Mouse (Mus musculus) splenic B cell, adult 2 months (primary cell): ENCODE data around the gene Mxd3.

Experiments used
- DNase-seq: peaks from one replicate; pipeline ENCODE4 v3.0.0-alpha.2; 2011; ENCODE audit warnings: low read depth, low spot score
- H3K27me3 ChIP-seq: 2 replicates; pipeline ENCODE4 v1.6.1; 2012; ENCODE audit warnings: mild to moderate bottlenecking, low read length, moderate library complexity, mixed read lengths; ENCODE audit not compliant: control insufficient read depth, poor library complexity, insufficient read depth, severe bottlenecking
- H3K36me3 ChIP-seq: 2 replicates; pipeline ENCODE4 v1.6.1; 2012; ENCODE audit warnings: mild to moderate bottlenecking, low read length, moderate library complexity, mixed read lengths; ENCODE audit not compliant: control insufficient read depth, poor library complexity, insufficient read depth, severe bottlenecking

Gene Mxd3

GRCm38 (mm10) chr13:55329683-55330566, at the start of gene Mxd3:
Gene Mxd3, minus strand, starts transcription at chr13:55329823.
- Histone ChIP-seq H3K27me3 (no peaks in the 10 kb centered on the region), H3K36me3 (peaks cover 6% of the 10 kb centered on the region; the same call in 1 of the 2 replicates)
- peak; percentile 84 for DNase-seq

- Histone ChIP-seq H3K27me3 (no peaks in the 10 kb centered on the region), H3K36me3 (peaks cover 18% of the 10 kb centered on the region)
- no peak for DNase-seq
Measured at GRCm38 (mm10) chr13:55378907-55379580, 49.4 kb upstream of the Mxd3 start.

DNA sequence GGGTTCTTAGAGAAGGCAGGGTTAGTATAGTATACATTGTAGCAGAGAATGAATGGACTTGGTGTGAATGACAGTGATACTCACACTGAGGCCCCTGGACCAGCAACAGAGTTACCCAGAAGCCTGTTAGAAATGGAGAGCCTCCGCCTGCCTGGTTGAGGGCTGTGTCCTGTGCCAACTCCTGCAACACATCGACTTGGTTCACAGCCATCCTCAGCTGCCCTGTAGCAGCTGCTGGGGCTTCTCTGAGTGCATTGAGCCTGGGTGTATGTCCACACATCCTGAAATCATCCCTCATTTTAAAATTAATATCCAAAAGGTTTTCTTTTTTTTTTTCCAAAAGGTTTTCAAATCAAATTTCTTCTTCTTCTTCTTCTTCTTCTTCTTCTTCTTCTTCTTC, 46.3 kb upstream of the Mxd3 start:
- H3K27me3 ChIP-seq, result no peaks in the 10 kb centered on the region
- H3K36me3 ChIP-seq, result peaks cover 11% of the 10 kb centered on the region
- DNase-seq, result no peak

- H3K27me3 ChIP-seq, result no peaks in the 10 kb centered on the region
- no peak for DNase-seq
- peaks cover 9% of the 10 kb centered on the region for H3K36me3 ChIP-seq
Measured at GRCm38 (mm10) chr13:55374206-55374924, 44.7 kb upstream of the Mxd3 start.

GRCm38 (mm10) chr13:55371740-55372139, 42.1 kb upstream of the Mxd3 start:
- H3K27me3 ChIP-seq, result no peaks in the 10 kb centered on the region
- no peaks in the 10 kb centered on the region for H3K36me3 ChIP-seq
- no peak for DNase-seq

GRCm38 (mm10) chr13:55371007-55371681, 41.5 kb upstream of the Mxd3 start:
- Histone ChIP-seq H3K27me3 (no peaks in the 10 kb centered on the region), H3K36me3 (no peaks in the 10 kb centered on the region)
- DNase-seq, result no peak

- no peaks in the 10 kb centered on the region for H3K36me3 ChIP-seq
- no peak for DNase-seq
- no peaks in the 10 kb centered on the region for H3K27me3 ChIP-seq
Measured at GRCm38 (mm10) chr13:55370234-55370633, 40.6 kb upstream of the Mxd3 start.

DNA sequence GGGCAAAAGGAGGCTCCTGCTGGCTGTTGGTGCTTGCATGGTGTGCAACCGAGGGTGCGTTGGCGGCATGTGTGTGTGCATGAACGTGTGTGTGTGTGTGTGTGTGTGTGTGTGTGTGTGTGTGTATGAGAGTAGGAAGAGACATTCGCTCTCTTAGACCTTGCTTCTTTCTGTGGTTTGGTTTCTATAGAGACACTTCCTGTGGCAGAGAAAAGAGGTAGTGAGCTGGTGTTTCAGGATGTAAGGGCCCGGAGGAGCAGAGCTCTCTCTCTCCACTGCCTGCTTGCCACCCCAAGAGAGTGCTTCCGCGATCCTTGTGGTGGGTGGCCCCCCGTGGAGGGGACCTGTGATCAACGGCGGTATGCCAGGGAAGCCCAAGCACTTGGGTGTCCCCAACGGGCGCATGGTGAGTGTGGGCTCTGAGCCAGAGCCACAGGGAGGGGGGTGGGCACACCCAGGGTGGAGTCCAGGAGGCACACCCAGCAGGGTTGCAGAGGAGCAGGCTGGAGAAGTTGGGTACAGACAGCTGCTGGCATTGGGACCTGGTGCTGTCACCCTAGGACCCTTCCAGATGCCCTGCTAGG, 40.0 kb upstream of the Mxd3 start, which contains the start of gene Rgs14:
TSS of gene Rgs14 (plus strand) at position 202 of the 584 bp plus-strand sequence.
- DNase-seq, result peak; percentile 88
- H3K27me3 ChIP-seq, result no peaks in the 10 kb centered on the region
- no peaks in the 10 kb centered on the region for H3K36me3 ChIP-seq

GRCm38 (mm10) chr13:55368401-55368800, 38.8 kb upstream of the Mxd3 start:
- Histone ChIP-seq H3K36me3 (no peaks in the 10 kb centered on the region), H3K27me3 (no peaks in the 10 kb centered on the region)
- peak; percentile 19 for DNase-seq

- H3K36me3 ChIP-seq, result peaks cover 4% of the 10 kb centered on the region; the same call in 1 of the 2 replicates
- H3K27me3 ChIP-seq, result no peaks in the 10 kb centered on the region
- peak; percentile 97 for DNase-seq
Measured at GRCm38 (mm10) chr13:55362453-55363060, 32.9 kb upstream of the Mxd3 start, which contains the start of gene Lman2. Gene Lman2, minus strand, starts transcription at chr13:55362783.

DNA sequence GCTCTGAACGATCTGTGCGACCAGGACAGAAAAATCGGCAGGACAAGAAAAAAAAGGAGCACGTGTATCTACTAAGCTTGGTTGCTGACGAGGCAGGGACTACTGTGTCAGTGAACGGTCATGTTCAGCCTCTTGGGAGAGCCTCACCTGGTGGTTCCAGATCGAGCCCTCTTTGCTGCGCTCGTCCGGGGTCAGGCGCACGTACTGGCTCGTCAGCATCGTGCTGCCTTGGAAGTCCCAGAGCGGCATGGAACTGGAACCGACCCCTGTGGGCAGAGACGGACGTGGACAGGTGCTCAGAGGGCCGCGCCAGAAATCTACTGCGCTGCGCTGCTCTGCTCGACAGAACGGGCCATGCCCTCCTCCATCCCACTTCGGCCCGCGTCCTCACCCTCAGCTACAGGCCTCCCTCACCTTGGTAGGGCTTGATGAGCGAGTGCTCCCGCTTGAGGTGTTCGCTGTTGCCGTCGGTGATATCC, 32.4 kb upstream of the Mxd3 start:
- no peaks in the 10 kb centered on the region for H3K27me3 ChIP-seq
- peaks cover 4% of the 10 kb centered on the region; the same call in 1 of the 2 replicates for H3K36me3 ChIP-seq
- DNase-seq, result no peak

DNA sequence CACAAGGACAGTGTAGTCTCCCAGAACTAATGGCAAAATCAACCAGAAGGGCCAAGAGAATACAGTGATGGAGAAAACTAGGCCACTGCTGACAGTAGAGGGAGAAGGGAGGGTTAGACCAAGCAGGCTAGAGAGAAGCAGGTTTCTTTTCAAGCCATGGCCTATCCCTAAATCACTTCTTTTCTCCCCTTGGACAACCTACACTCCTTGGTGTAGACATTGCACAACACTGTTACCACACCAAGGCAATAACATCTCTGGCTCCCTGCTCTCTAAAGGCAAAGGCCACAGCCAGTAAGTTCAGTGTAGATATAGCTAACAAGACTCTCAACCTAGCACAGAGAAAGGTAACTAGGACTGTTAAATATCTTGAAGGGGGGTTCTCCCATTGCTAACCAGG, 31.5 kb upstream of the Mxd3 start:
- H3K27me3 ChIP-seq, result no peaks in the 10 kb centered on the region
- peaks cover 4% of the 10 kb centered on the region; the same call in 1 of the 2 replicates for H3K36me3 ChIP-seq
- DNase-seq, result no peak

- DNase-seq, result no peak
- Histone ChIP-seq H3K27me3 (no peaks in the 10 kb centered on the region), H3K36me3 (peaks cover 5% of the 10 kb centered on the region)
Measured at GRCm38 (mm10) chr13:55346745-55347144, 17.1 kb upstream of the Mxd3 start.
